Mouse (Mus musculus) layer of hippocampus, adult 9-10 months (tissue): ENCODE measurements around the gene Ccdc102a.
A peak's percentile ranks its signal among the peaks of the same experiment; 100 is the strongest.

Experiments used
- DNase-seq: peaks from one replicate; pipeline ENCODE4 v3.0.0; 2022; ENCODE audit warnings: low spot score

Ccdc102a gene

DNA sequence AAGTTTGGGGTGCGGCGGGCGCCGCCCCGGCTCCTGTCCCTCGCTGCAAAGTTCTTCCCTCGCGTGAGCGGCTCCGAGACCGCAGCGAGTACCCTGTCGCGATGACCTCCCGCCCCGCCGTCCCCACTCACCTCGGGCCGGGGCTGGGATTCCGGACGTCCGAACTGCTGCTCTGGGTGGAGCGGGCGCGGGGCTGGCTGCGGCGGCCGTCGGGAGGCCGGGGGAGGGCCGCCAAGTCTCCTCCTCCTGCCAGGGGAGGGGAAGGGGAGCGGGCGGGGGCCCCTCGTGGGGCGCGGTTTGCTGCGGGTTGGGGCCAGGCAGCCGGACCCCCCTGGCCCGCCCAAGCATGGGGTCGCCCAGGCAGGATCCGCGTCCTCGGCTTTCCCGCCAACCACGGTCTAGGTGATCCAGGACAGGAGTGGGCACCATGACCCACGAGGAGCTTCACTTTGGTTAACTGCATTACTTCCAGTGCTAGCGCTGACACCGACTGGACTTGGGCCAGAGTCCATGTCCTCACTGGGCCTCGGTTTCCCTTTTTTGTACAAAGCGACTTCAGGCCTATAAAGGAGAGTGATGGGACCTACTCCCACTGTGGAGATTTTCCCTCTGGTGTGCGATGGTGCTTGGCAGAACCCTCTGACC, at the start of gene Ccdc102a:
Gene Ccdc102a (minus strand): TSS at position 248 of the 645 bp plus-strand sequence.
- no peak for DNase-seq

GRCm38 (mm10) chr8:94967554-94967953, 49.7 kb upstream of the Ccdc102a start:
- no peak for DNase-seq

- DNase-seq: no peak
These were observed 49.2 kb upstream of the Ccdc102a start for GRCm38 (mm10) chr8:94967071-94967470.

GRCm38 (mm10) chr8:94966578-94966977, 48.7 kb upstream of the Ccdc102a start:
- no peak for DNase-seq

DNA sequence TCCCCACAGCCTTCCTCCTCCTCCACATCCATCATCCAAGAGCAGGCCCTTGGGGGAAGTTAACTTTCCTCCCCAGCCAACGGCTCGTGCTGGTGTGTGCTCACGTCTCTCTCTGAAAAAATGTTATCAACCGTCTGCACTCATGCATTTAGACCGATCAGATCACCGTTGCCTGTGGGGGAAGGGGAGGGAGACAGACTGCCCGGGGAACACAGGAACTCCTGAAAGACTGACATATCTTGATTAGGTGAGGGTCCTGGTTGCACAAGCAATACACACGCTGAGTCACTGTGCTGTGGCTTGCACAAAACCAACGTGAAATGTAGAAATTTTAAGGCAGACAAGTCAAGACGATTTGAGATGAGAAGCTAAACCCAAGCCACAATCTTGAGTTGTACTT, 46.9 kb upstream of the Ccdc102a start:
- no peak for DNase-seq

DNA sequence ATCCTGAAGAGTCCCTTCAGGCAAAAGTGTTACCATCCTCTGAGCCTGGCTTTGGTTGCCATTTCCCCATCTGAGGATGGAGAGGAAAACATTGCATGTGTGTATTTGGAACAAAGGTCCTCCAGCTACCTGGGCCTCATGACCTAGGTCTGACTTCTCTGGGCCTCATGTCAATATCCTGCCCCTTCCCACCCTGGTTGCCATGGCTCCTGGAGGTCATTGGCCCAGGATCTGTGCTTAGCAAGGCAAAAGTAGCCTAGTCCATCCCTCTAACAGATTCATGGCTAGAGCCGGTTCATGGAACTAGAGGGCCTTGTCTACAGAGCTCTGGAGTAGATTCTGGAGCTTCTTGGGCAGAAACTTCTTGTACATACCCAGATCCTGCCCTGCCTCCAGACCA, 44.3 kb upstream of the Ccdc102a start:
- no peak for DNase-seq

GRCm38 (mm10) chr8:94956078-94956574, 38.2 kb upstream of the Ccdc102a start:
- DNase-seq: no peak

DNA sequence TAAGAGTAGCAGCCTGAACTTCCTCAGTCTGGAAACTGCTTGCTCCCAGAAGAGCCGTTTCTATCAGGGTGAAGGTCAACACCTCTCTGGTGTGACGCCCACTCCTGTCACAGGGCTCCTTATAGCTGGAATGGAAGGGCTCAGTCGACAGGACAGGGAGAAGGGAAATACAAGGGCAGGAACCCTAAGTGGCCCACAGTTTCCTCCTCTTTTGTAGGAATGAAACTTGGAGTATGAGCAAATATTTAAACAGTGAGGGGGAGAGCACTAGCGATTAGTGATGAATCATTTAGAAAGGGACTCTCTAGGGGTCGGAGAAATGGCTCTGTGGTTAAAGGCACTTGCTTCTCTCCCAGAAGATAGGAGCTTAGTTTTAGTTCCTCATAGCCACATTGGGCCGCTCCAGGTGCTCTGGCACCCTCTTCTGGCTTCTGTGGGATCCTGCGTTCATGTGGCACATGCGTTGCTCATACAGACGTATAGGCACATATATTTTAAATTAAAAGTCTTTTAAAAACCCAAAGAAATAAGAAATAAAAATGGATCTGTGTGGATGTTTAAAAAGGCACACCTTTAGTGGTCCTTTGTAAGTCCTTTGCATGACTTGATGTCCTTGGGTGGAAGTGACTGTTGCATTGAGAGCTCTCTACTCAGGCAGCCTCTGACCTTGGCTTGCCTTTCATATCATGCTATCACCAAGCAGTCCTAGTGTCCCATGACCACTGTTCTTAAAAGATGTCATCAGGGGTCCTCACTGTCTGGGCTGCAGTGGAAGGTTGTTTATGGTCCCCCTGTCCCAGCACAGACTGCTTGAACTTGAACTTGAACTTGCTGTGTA, 37.2 kb upstream of the Ccdc102a start:
- no peak for DNase-seq

GRCm38 (mm10) chr8:94954368-94954737, 36.5 kb upstream of the Ccdc102a start:
- no peak for DNase-seq

GRCm38 (mm10) chr8:94953624-94954367, 35.9 kb upstream of the Ccdc102a start:
- DNase-seq: no peak

DNA sequence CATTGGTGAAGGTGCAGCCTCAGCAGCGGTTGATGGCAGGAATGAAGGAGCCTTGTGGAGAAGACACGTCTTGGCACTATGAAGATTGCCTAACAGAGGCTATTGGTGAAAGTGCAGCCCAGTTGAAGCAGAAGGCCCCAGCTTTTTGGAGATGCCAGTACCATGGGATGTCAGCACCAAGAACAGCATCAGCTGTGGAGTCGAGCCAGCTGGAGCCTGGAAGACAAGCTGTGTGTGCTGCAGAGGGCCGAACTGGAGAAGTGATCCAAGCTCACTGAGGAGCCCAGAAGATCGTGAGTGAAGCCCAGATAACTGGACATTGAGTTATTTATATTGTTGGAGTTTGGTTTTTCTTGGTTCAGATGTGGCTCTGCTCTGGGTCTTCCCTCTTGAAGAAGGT, 34.2 kb upstream of the Ccdc102a start:
- no peak for DNase-seq

- no peak for DNase-seq
These were observed 32.6 kb upstream of the Ccdc102a start for GRCm38 (mm10) chr8:94950458-94950857.

DNA sequence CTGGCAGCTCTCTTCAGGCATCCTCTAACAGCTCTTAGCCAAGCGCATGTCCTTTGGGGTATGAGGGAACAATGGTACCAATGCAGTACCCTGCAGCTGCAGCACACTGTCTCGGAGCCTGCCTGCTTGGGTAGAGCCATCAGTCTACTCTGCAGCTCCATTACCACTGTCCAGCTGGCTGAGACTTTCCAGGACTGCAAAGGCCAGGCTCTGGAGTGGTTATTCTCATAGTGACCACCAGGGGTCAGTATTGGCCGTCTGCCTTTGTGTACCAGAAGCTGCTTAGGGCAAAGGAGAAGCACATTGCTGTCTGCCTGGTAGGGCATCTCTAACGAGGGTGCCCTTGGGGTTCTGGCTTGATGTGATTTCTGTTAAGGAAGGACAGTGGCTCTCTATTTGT, 32.1 kb upstream of the Ccdc102a start:
- peak; percentile 69 for DNase-seq

- DNase-seq: no peak
These were observed 31.1 kb upstream of the Ccdc102a start for GRCm38 (mm10) chr8:94949010-94949409.

- DNase-seq: no peak
These were observed 30.5 kb upstream of the Ccdc102a start for GRCm38 (mm10) chr8:94948421-94948820.

GRCm38 (mm10) chr8:94945185-94945584, 27.3 kb upstream of the Ccdc102a start:
- no peak for DNase-seq

DNA sequence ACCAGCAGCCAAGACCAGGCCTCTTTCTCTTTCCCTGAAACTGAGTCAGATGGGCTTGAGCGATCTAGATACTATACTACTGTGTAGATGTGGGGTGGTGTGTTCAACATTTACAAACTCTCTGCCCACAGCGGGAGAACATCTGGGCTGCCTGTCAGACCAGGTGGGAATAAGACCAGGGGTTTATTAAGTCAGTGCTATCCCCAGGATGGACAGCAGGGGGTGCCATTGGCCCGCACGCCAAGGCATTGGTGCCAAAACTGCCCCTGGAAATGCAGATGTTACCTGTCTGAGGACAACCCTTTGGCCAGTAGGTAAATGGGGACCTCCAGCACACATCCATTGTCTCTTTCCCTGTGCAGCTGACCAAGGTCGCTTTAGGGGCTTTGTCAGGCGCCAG, 24.7 kb upstream of the Ccdc102a start:
- DNase-seq: no peak

GRCm38 (mm10) chr8:94935172-94935571, 17.3 kb upstream of the Ccdc102a start:
- DNase-seq: no peak

- DNase-seq: no peak
These were observed 16.0 kb upstream of the Ccdc102a start for GRCm38 (mm10) chr8:94933918-94934317.

DNA sequence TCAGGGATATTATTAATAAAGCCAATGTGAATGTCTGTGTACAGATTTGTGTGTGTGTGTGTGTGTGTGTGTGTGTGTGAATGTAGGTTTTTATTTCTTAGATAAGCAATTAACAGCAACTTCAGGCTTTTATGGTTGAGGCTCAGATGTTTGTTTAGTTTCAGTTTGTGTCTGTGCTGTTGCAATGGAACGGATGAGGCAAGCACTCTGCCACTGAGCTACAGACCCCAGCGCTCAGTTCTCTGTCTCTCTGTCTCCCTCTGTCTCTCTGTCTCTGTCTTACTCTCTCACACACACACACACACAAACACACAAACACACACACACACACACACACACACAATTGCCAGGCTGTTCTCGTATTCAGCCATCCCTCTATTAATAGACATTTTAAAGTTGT, 10.3 kb upstream of the Ccdc102a start:
- DNase-seq: no peak

GRCm38 (mm10) chr8:94923405-94923804, 5.5 kb upstream of the Ccdc102a start, which contains the start of gene Adgrg5:
TSS of gene Adgrg5 (plus strand) at chr8:94923694.
- no peak for DNase-seq

DNA sequence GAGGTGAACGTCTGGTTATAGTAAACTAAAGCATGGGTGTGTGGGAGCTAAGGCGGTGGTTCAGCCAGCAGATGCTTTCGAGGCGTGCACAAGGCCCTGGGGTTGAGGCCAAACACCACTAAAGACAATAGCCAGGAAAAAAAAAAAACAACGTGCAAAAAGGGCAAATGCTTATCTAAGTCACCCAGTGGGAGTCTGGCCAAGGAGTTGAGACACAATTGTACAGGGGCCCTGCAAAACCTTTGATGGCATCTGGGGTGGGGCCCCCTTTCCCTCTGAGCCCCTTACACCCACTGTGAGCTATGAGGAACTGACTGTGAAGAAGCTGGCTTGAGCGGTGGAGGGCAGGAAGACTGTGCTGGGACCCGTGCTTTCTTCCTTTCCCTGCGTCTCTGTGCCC, 4.7 kb upstream of the Ccdc102a start:
- DNase-seq: no peak

- no peak for DNase-seq
These were observed 4.3 kb upstream of the Ccdc102a start for GRCm38 (mm10) chr8:94922176-94922575.
